Mouse (Mus musculus) cerebellum, postnatal 14 days (tissue): ENCODE measurements around the gene Cdc34.

Source experiments
- DNase-seq, 2 experiments: peaks; one replicate each; pipeline ENCODE4 v3.0.0; 2021; ENCODE audit warnings: mixed read lengths in 2 of 2

Cdc34 gene

DNA sequence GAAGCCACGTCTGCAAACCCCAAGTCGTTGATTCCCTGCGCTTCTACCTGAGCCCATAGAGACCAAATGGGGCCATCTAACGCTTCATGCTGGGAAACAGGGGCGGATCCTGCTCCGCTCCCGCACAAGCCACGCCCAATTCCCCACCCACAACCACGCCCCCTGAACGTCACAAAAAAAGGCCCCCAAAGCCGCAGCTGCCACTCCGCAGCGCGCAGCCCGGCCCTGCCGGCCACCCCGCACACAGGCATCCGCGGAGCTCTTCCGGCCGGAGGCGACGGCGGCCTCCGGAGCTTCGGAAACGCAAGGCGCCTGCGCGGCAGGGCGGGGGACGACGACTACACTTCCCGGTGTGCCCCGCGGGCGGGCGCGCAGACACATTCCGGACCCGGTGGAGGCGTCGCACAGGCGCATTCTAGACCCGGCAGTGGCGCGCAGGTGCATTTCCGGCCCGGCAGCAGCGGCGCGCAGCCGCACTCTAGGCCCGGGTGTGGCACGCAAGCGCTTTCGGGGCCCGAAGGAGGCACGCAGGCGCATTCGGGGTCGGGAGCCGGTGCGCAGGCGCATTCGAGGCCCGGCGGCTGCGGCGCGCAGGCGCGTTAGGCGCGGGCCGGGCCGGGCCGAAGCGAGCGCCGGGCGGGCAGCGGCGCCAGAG is at the start of gene Cdc34:
Cdc34 (plus strand) TSS at position 605 of the 655 bp plus-strand sequence.
- peak; percentile 98 to 99 for DNase-seq

- DNase-seq = peak; percentile 7 to 14
Measured at GRCm38 (mm10) chr10:79633006-79633777, 48.8 kb upstream of the Cdc34 start.

- DNase-seq = peak; percentile 55 to 66
Measured at GRCm38 (mm10) chr10:79636287-79636686, 45.7 kb upstream of the Cdc34 start.

DNA sequence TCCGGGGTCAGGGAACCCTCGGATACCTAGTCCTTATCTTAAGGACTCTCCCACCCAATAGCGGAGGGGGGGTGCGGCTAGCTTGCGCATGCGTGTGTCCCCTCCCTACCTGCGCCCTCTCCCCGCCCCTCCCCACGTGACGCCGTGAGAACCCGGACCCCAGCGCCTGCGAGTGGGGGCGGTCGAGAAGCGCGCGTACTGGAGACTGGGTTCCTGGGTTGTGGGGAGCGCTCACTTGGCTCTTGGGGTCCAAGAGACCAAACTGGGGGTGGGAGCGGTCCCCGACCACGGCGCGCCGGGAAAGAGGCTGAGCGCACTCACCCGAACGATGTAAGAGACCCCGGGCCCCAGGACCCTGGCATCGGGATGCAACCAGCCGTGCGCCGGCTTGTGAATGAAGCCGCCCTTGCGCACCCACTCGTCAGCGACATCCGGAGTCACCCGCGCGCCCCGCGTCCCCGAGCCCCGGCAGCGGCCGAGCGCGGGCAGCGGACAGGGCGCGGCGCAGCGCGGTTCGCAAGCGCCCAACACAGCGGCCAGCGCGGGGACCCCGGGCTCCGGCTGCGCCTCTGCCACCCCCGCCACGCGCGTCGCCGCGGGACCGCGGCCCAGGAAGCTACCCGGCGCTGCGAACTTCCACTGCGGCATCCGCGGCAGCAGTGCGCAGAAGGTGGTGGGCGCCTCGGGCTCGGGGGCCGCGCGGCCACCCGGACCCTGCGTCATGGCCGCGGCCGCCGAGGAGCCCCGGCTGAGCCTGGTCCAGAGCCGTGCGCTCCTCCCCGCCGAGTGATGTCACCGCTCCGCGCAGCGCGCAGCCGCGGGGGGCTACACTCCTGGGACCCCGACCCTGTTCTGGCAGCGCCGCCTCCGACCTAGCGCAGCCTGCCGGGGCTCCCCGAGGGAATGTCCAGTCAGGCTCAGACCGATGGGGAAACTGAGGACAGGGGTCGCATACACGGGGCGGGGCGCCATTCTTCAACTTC is 44.6 kb upstream of the Cdc34 start, which contains the start of gene Shc2:
Shc2 (minus strand) TSS at position 791 of the 983 bp plus-strand sequence.
- peak; percentile 94 for DNase-seq

GRCm38 (mm10) chr10:79638486-79639204 is 43.4 kb upstream of the Cdc34 start:
- peak; percentile 78 to 82 for DNase-seq

DNA sequence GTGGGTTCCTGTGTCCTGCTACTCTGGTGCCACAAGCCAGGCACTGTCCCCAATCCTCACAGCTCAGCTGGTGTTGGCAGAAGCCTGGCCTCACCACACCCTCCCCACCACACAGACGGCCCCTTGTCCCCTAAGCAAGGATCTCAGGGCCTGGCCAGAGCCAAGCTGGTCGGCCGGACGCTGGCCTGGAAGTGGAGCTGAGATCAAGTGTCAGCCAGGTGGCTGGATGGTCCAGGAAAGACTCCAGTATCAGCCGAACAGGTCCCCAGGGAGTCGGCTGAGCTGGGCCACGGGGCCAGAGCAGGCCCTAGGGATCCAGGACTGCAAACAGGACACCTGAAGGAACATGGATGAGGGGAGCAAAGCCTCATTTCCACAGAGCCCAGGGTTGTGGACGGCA is 36.3 kb upstream of the Cdc34 start, which contains the start of gene Odf3l2:
Odf3l2 (minus strand) TSS at position 28 of the 400 bp plus-strand sequence.
- no peak for DNase-seq

- peak; percentile 94 to 96 for DNase-seq
Measured at GRCm38 (mm10) chr10:79649070-79649751, 32.8 kb upstream of the Cdc34 start.

DNA sequence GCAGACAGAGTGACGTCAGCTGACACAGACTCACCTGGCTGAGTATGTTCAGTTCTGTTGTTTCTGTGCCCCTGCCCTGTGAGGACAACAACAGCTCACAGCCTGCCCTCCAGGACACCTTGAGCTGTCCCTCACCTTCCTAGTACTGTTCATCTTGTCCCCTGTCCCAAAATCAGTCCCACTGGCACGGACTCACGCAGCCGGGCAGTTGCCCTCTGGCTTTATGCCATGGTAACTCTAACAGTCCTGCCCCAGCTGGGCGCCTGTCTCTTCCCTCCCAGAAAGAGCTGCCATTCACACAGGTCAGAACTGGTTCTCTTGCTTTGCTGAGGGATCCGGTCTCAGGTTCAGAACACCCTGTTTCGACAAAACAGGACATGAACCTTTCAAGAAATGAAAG is 29.2 kb upstream of the Cdc34 start:
- no peak for DNase-seq

GRCm38 (mm10) chr10:79654946-79655395 is 27.0 kb upstream of the Cdc34 start:
- no peak for DNase-seq

- no peak for DNase-seq
Measured at GRCm38 (mm10) chr10:79658829-79659228, 23.2 kb upstream of the Cdc34 start.

- peak in 1 of 2 experiments; percentile 57 for DNase-seq
Measured at GRCm38 (mm10) chr10:79660298-79660697, 21.7 kb upstream of the Cdc34 start.

DNA sequence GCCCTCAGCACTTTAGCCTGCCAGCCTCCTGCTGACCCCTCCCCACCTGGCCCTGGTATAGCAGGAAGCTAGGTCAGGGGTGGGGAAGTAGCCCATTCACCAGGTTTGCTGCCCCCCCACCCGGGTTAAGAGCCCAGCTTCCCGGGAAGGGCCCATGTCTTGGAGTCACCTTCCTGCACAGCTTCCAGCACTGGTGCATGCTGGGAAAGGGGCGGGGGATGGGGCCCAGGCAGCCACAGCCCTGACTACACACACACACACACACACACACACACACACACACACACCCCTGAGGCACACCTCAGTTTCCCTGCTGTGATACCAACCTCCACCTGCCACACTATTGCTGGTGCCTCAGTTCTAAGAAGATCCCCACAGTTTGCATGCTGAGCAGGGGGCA is 20.1 kb upstream of the Cdc34 start:
- no peak for DNase-seq

DNA sequence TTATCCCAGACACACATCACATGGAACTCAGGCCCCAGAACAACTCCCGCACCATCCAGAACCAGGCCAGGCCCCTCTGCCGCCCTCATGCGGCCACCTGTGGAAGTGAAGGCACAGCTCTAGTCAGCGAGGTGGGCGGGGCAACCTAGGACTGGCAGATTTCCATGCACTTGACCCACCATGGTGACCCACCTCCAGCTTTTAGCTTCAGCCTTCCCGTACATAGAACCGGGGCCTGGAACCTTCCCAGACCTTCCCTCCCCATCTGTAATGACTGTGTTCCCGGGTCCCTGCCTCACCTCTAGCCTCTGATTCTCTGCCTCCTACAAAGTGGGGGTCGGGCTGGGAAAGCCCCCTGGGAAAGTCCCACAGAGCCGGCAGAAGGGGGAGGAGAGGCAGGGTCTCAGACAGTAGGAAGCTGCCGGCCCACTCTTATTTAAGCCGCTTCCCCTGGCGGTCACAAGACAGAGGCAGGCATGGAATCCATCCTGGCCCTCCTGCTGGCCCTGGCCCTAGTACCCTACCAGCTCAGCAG is 17.8 kb upstream of the Cdc34 start, which contains the start of gene Madcam1:
Madcam1 (plus strand) TSS at position 429 of the 535 bp plus-strand sequence.
- peak; percentile 84 to 93 for DNase-seq

DNA sequence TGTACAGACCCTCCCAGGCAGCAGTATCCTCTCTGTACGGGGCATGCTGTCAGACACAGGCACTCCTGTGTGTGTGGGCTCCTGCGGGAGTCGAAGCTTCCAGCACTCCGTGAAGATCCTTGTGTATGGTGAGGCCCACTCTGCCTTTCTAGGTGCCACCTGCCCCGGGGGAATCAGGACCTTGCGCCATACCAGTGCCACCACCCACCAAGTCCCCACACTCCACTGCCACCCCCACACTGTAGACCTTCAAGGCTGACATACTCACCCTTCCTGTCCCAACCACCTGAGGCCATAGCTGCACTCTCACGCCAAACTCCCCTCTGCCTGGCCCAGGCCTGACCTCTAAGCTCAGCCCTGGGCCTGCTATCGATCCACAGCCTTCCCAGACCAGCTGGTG is 16.9 kb upstream of the Cdc34 start:
- DNase-seq = no peak

DNA sequence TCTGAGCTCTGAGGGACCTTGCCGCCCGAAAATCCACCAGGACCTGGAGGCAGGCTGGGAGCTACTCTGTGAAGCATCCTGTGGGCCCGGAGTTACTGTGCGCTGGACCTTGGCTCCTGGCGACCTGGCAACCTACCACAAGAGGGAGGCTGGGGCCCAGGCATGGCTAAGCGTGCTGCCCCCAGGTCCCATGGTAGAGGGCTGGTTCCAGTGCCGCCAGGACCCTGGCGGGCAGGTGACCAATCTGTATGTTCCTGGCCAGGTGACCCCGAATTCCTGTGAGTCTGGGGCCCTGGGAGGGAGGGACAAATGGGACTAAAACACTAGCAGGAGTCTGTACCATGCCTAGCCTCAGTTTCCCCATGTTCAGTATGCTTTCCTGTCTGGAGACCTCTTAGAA is 15.5 kb upstream of the Cdc34 start:
- no peak for DNase-seq

GRCm38 (mm10) chr10:79668076-79668475 is 13.9 kb upstream of the Cdc34 start:
- no peak for DNase-seq

GRCm38 (mm10) chr10:79668771-79669575 is 13.0 kb upstream of the Cdc34 start, which contains the start of gene Tpgs1:
TSS of gene Tpgs1 (plus strand) at chr10:79669369.
- DNase-seq = peak; percentile 96

- DNase-seq = peak; percentile 86 to 90
Measured at GRCm38 (mm10) chr10:79669576-79670057, 12.4 kb upstream of the Cdc34 start.

- peak in 1 of 2 experiments; percentile 53 for DNase-seq
Measured at GRCm38 (mm10) chr10:79670071-79670888, 11.7 kb upstream of the Cdc34 start.
